Mouse (Mus musculus) embryonic facial prominence, embryonic 11.5 days (tissue): ENCODE measurements at regions not wholly inside any gene's neighbourhood (a gene's known extent, or its start where the extent isn't known, plus 50 kb on each side); places are given as distances from the start of the nearest gene placed in this dataset.
A peak's percentile ranks its signal among the peaks of the same experiment; 100 is the strongest.
"Not testable (repeated sequence)": the region's sequence is repeated elsewhere in the genome, so short reads cannot be mapped to it uniquely, and the experiment has no call there.

Experiments used
- ATAC-seq: fragments of 200-750 bp; cut with Nextera tagmentation; replicated peaks from 2 replicates; pipeline ENCODE4 v1.8.0; 2017; ENCODE audit warnings: low read depth; ENCODE audit not compliant: insufficient number of reproducible peaks, low FRiP score, low TSS enrichment
- DNase-seq: peaks from one replicate; pipeline ENCODE4 v3.0.0-alpha.2; 2015; ENCODE audit warnings: low spot score
- H3K27ac ChIP-seq: fragments of 300-500 bp; sonication (generic); replicated peaks from 2 replicates; pipeline ENCODE4 v1.5.1; 2014; ENCODE audit warnings: mild to moderate bottlenecking, low read depth, low read length, control low read depth
- H3K27me3 ChIP-seq: fragments of 300-500 bp; sonication (generic); 2 replicates; pipeline ENCODE4 v1.6.1; 2014; ENCODE audit warnings: mild to moderate bottlenecking, low read length, moderate library complexity, mixed read lengths; ENCODE audit not compliant: control insufficient read depth, insufficient read depth
- H3K36me3 ChIP-seq: fragments of 300-500 bp; sonication (generic); replicated peaks from 2 replicates; pipeline ENCODE4 v1.6.1; 2014; ENCODE audit warnings: low read depth, mild to moderate bottlenecking, low read length, moderate library complexity, mixed read lengths; ENCODE audit not compliant: control insufficient read depth, insufficient read depth
- H3K4me1 ChIP-seq: fragments of 300-500 bp; sonication (generic); 2 replicates; pipeline ENCODE4 v1.6.1; 2014; ENCODE audit warnings: low read length, mixed read lengths; ENCODE audit not compliant: control insufficient read depth, insufficient read depth
- H3K4me2 ChIP-seq: fragments of 300-500 bp; sonication (generic); 2 replicates; pipeline ENCODE4 v1.6.1; 2014; ENCODE audit warnings: low read depth, mild to moderate bottlenecking, control low read depth, low read length, moderate library complexity
- H3K4me3 ChIP-seq: fragments of 300-500 bp; sonication (generic); 2 replicates; pipeline ENCODE4 v1.5.1; 2014; ENCODE audit warnings: low read depth, low read length, control low read depth
- H3K9ac ChIP-seq: fragments of 300-500 bp; sonication (generic); replicated peaks from 2 replicates; pipeline ENCODE4 v1.6.1; 2014; ENCODE audit warnings: mild to moderate bottlenecking, control low read depth, low read length
- H3K9me3 ChIP-seq: fragments of 300-500 bp; sonication (generic); replicated peaks from 2 replicates; pipeline ENCODE4 v1.6.1; 2016; ENCODE audit warnings: mild to moderate bottlenecking, low read length, inconsistent platforms, mixed read lengths; ENCODE audit not compliant: control insufficient read depth
- WGBS: fragments of 180-500 bp; shearing (Covaris S2); extraction: QIAGEN DNeasy Blood & Tissue Kit; methylation state at CpG from one replicate; pipeline ENCODE4 v1.1.7; 2014; 5-methylcytosine and 5-hydroxymethylcytosine counted together

DNA sequence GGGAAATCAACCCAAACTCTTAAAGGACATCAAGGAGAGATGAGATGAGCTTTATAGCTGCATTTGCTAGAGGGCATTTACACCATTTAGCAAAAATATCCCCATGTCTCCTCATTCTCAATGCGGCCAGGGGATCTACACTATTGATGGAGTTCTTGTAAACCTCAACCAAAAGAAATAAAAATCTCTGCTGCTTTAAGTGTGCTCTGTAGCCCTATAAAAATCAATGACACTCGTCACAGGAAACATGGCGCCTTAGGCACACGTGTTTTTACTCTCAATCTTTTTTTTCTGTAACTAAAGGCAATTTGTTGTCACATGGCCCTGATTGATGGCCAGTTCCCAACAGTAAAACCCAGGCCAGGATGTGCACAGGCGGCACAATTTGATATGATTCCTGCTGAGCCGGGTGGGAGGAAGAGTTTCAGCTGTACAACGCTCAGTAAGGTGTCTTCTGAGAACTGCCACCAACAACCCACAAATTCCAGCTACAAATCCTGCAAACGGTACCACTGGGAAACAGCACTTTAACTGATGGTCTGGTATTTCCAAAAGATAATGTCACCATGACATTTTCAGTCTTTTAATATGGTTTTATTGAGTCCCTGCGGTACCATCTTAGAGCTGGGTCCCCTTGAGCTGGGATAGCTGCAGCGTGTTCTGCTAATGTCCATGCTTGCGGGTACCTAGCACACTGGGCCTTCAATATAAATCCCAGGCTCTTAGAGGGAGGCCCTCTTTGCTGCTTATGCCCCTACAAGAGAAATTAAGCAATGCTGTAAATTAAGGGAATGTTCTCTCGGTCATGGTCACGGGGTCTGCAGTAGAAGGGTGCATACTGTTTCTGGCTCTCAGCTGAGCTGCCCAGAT lies 78.8 kb downstream of the Tpbg start:
- no peaks in the 10 kb centered on the region for H3K27me3 ChIP-seq
- 85% methylated on average over 13 of the region's 13 CpGs for WGBS
- H3K36me3 ChIP-seq, result no peaks in the 10 kb centered on the region
- no peak overlapping the region for H3K4me3 ChIP-seq
- H3K9ac ChIP-seq, result no peak overlapping the region
- H3K27ac ChIP-seq, result no peak overlapping the region
- ATAC-seq, result no peak
- H3K4me1 ChIP-seq, result no peaks in the 10 kb centered on the region
- H3K4me2 ChIP-seq, result no peak overlapping the region
- DNase-seq, result no peak
- H3K9me3 ChIP-seq, result no peaks in the 10 kb centered on the region

DNA sequence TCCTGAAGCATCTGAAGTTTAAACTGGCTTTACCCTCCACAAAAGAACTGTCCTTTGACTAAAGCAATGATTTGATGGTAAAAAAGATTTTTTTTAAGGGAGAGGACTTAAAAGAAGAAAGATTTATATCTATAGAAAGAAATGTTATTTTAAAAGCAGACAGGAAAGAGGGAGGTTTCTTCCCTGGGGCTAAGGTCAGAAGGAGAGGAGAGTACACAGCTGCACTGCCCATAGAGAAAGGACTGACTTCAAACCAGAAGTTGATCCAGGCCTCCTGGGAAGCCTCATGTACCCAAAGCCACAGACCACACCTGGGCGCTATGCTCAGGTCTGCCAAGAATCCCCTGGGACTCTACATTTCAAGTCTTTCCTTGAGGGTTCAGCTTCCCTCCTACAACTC lies 83.1 kb downstream of the Tpbg start:
- no peak overlapping the region for H3K9ac ChIP-seq
- H3K4me1 ChIP-seq, result no peaks in the 10 kb centered on the region
- DNase-seq (no peak), ATAC-seq (no peak)
- WGBS, result 83% methylated on average over 1 of the region's 1 CpGs
- H3K4me3 ChIP-seq, result no peak overlapping the region
- H3K27ac ChIP-seq, result no peak overlapping the region
- no peaks in the 10 kb centered on the region for H3K9me3 ChIP-seq
- no peaks in the 10 kb centered on the region for H3K27me3 ChIP-seq
- no peaks in the 10 kb centered on the region for H3K36me3 ChIP-seq
- no peak overlapping the region for H3K4me2 ChIP-seq

DNA sequence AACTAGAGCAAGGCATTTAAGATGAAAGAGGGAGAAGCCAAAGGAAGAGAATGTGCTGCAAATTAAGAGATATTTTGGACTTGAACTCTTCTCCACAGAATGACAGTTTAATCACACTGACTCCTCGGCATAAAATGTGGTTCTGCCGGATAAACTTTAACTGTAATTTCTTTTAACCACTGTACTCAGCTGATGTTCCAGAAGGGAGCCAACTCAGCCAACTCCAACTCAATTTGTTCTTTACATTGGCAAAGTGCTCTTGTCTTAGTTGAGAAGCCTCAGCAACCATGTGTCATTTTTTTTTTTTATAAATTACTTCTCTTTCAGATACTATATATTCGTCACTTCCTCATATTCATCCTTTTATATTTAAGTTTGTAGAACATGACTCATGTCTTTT lies 90.0 kb downstream of the Tpbg start:
- H3K9ac ChIP-seq, result no peak overlapping the region
- DNase-seq (no peak), ATAC-seq (no peak)
- no peak overlapping the region for H3K27ac ChIP-seq
- H3K36me3 ChIP-seq, result no peaks in the 10 kb centered on the region
- no peaks in the 10 kb centered on the region for H3K4me1 ChIP-seq
- no peaks in the 10 kb centered on the region for H3K9me3 ChIP-seq
- H3K27me3 ChIP-seq, result no peaks in the 10 kb centered on the region
- 87% methylated on average over 3 of the region's 3 CpGs for WGBS
- H3K4me2 ChIP-seq, result no peak overlapping the region
- H3K4me3 ChIP-seq, result no peak overlapping the region

DNA sequence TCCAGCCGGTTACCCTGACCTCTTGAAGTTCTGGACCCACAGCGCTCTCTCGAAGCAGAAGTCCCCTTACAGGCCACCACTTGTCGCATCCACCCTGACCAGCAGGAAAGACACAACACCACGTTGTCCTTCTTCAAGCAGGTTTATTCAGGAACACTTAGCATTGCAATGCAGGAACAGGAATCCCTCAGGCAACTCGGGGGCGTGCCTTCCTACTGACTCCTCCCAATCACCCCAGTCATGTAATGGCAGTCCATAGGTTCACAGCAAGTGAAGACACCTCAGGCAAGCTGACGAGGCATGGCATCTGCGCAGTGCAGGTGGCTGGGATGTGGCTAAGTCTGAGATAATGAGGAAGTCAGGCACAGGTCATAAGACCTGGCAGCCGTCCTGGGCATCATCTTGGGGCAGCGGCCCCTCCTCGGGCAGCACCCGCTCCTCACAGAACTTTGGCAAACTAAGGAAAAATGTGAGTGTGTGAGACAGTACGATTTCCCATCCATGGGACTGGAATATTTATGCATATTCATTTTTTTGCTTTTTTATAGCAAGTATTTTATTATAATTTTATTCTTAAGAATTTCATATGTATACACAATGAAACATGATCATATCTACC lies 101.0 kb downstream of the Tpbg start:
- not testable (repeated sequence) for H3K36me3 ChIP-seq, H3K9me3 ChIP-seq, H3K4me3 ChIP-seq, H3K27me3 ChIP-seq, ATAC-seq, H3K4me1 ChIP-seq, H3K27ac ChIP-seq, H3K9ac ChIP-seq, DNase-seq, H3K4me2 ChIP-seq
- 90% methylated on average over 14 of the region's 14 CpGs for WGBS

DNA sequence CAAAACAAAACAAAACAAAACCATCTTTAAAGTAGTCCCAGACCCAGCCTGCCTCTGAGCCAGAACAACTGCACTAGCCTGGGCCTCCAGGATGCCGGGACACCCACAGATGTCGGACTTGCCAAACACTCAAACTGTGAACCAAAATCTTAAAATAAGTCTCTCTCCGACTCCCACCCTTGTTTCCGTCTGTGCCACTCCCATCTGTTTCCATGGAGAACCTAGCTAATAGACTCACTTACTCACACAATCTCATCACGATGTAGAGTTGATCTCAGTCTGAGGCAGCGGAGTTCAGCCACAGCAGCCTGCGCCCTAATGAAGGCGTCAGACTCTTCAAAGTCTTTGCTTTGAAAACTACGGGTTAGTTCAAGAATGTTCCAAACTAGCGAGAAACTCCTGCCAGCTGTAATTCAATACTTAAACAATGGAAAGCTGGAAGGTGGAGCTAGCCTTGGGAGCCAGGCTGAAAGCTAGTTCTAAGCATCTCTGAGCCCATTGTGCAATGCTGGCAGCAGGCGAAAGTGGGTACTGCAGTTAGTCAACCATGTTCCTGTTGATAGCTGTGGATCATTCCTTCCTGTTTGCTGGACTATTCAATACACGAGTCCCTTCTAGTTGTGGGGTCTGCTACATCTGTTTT lies 106.4 kb downstream of the Tpbg start:
- Histone ChIP-seq H3K9me3 (no peaks in the 10 kb centered on the region), H3K36me3 (no peaks in the 10 kb centered on the region), H3K4me2 (no peak overlapping the region), H3K27me3 (no peaks in the 10 kb centered on the region), H3K4me1 (no peaks in the 10 kb centered on the region), H3K27ac (no peak overlapping the region), H3K9ac (no peak overlapping the region), H3K4me3 (no peak overlapping the region)
- WGBS, result 65% methylated on average over 12 of the region's 12 CpGs
- ATAC-seq, result no peak; the same call in 1 of the 2 replicates
- peak; percentile 10 for DNase-seq

DNA sequence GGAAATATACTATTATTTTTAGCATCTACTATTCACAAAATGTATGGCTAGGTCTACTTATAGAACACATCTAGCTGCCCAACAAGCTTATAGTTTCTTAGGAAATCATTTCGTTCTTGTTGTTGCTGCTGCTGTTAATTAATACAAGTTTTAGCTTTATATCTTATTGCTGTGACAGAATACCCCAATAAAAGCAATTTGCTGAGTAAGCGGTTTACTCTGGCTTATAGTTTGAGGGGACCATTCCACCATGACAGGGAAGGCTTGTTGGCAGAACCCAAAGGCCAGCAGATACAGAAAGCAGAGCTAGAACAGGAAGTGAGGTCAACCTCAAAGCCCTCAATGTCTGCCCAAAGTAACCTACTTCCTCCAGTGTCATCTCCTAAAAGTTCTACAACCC lies 109.6 kb downstream of the Tpbg start:
- WGBS, result 86% methylated on average over 2 of the region's 2 CpGs

DNA sequence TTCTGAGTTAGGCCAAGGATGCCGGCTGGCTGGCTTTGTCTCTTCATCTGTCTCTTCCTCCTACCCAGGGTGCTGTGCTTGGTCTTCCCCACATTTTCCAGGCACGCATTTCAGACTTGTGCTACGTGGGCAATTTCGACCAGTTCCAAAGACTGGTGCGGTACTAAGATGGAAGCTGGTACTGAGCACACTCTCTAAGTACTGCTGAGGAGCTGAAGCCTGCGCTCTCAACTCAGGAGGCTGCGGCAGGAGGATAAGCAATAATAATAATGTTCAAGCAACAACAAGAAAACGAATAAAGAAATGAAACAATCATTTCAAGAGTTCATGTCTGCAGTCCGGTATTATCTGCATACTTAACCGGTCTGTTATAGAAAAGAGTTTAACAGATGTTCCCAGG lies 127.9 kb downstream of the Tpbg start:
- Histone ChIP-seq H3K4me2 (no peak overlapping the region), H3K27ac (no peak overlapping the region), H3K9me3 (no peaks in the 10 kb centered on the region), H3K36me3 (no peaks in the 10 kb centered on the region), H3K4me3 (no peak overlapping the region), H3K9ac (no peak overlapping the region), H3K4me1 (no peaks in the 10 kb centered on the region), H3K27me3 (no peaks in the 10 kb centered on the region)
- WGBS, result 91% methylated on average over 10 of the region's 10 CpGs
- ATAC-seq (no peak), DNase-seq (no peak)

More for the DNA sequence above, 109.6 kb downstream of the Tpbg start:
- Histone ChIP-seq H3K27ac (no peak overlapping the region), H3K4me1 (no peaks in the 10 kb centered on the region), H3K36me3 (no peaks in the 10 kb centered on the region), H3K9me3 (no peaks in the 10 kb centered on the region), H3K27me3 (no peaks in the 10 kb centered on the region), H3K9ac (no peak overlapping the region), H3K4me2 (no peak overlapping the region), H3K4me3 (no peak overlapping the region)
- no peak for DNase-seq
- ATAC-seq, result no peak

DNA sequence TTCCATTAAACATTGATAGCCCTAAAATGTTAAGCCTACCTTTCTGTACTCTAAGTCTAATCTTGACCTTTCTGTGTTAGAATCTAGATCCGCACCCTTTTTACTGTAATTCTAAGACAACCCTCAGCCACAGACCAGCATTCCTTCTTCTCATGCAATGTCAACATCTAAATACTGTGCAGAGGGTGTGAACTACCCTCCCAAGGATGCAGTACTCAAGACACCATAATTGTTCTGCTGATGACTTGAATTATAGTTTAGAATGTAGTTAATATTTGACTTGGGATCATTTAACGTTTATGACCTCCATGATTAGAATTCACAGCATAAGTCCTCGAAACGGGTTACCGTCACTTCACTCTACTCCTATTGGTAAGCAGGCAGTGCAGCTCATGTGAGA lies 139.2 kb downstream of the Tpbg start:
- WGBS, result 93% methylated on average over 5 of the region's 5 CpGs
- H3K27ac ChIP-seq, result no peak overlapping the region
- DNase-seq (no peak), ATAC-seq (no peak)
- no peak overlapping the region for H3K4me3 ChIP-seq
- no peaks in the 10 kb centered on the region for H3K9me3 ChIP-seq
- no peaks in the 10 kb centered on the region for H3K4me1 ChIP-seq
- H3K4me2 ChIP-seq, result no peak overlapping the region
- no peaks in the 10 kb centered on the region for H3K27me3 ChIP-seq
- no peaks in the 10 kb centered on the region for H3K36me3 ChIP-seq
- H3K9ac ChIP-seq, result no peak overlapping the region
